Mouse (Mus musculus) G1E (cell line): ENCODE results near the gene Slx4ip. TPM values are rescaled to one million over a fixed set of nuclear protein-coding genes. Genes with fewer than 3 reads are reported as not detected.

Source experiments
- ATAC-seq: 2 replicates; pipeline ENCODE4 v1.8.0; 2016; ENCODE audit warnings: mild to moderate bottlenecking; ENCODE audit not compliant: insufficient number of reproducible peaks, poor library complexity, low FRiP score, severe bottlenecking; ENCODE audit errors: extremely low read depth
- DNase-seq: peaks from one replicate; pipeline ENCODE4 v3.0.0; 2012; ENCODE audit warnings: low spot score
- H3K27me3 ChIP-seq: 2 replicates; pipeline ENCODE4 v1.6.1; 2012; ENCODE audit warnings: mild to moderate bottlenecking, low read length, inconsistent platforms; ENCODE audit not compliant: insufficient read depth
- H3K36me3 ChIP-seq: replicated peaks from 2 replicates; pipeline ENCODE3; 2012; ENCODE audit warnings: mild to moderate bottlenecking, inconsistent platforms
- H3K4me1 ChIP-seq: 2 replicates; pipeline ENCODE4 v1.6.1; 2012; ENCODE audit warnings: low read depth, low read length, inconsistent platforms, mixed read lengths; ENCODE audit not compliant: insufficient read depth
- H3K4me3 ChIP-seq: 2 replicates; pipeline ENCODE4 v1.5.1; 2012; ENCODE audit warnings: low read depth, mild to moderate bottlenecking, inconsistent platforms, low read length, moderate library complexity, mixed read lengths
- H3K9me3 ChIP-seq: replicated peaks from 2 replicates; pipeline ENCODE4 v1.6.1; 2012; ENCODE audit warnings: inconsistent platforms
- CTCF ChIP-seq: IDR thresholded peaks from 2 replicates; pipeline ENCODE4 v1.5.1; 2012; ENCODE audit warnings: low read depth, low read length, inconsistent platforms, mixed read lengths
- GATA1 ChIP-seq: IDR thresholded peaks from 2 replicates; pipeline ENCODE4 v1.6.1; 2012; ENCODE audit warnings: borderline replicate concordance, low read length, inconsistent platforms, mixed read lengths
- GATA2 ChIP-seq: IDR thresholded peaks from 2 replicates; pipeline ENCODE4 v1.6.1; 2012; ENCODE audit warnings: low read depth, low read length, inconsistent platforms, borderline replicate concordance
- POLR2AphosphoS5 ChIP-seq: IDR thresholded peaks from 2 replicates; pipeline ENCODE4 v1.6.1; 2012; ENCODE audit warnings: low read depth, low read length, inconsistent platforms; ENCODE audit not compliant: insufficient replicate concordance
- TAL1 ChIP-seq: conservative IDR thresholded peaks from 2 replicates; pipeline ENCODE4 v1.6.1; 2012; ENCODE audit warnings: low read depth, low read length, inconsistent platforms, mixed read lengths
- polyA plus RNA-seq: library from polyadenylated mRNA; stranded (reverse); fragments of >175 nt; gene quantifications from 2 replicates; pipeline ENCODE4 v1.2.3, GENCODE M21; 2012
- total RNA-seq, 2 experiments: library from RNA; stranded (forward) in 1 of 2; stranded (reverse) in 1 of 2; fragments of 200-1000 nt in 1 of 2; fragments of >200 nt in 1 of 2; fragmentation: Nextera tagmentation in 1 of 2; gene quantifications; 2 replicates each; pipeline ENCODE4 v1.2.3; 2014 to 2017

The Slx4ip gene
- total and polyA plus RNA-seq, 3 experiments: 0.50 to 18.0 (median 9.8) TPM

- Histone ChIP-seq H3K36me3 (no peaks in the 10 kb centered on the region), H3K27me3 (0 out of 2 replicates have a peak, but pooled peaks cover 4% of the 10 kb centered on the region), H3K9me3 (peaks cover 48% of the 10 kb centered on the region), H3K4me3 (no peak overlapping the region), H3K4me1 (no peaks in the 10 kb centered on the region)
- ATAC-seq (no peak), DNase-seq (no peak)
- TF ChIP-seq TAL1: no peak
- no peak for TF ChIP-seq GATA1
- TF ChIP-seq CTCF: no peak
- no peak for TF ChIP-seq GATA2
- TF ChIP-seq POLR2AphosphoS5: no peak
Observed at GRCm38 (mm10) chr2:137116675-137117320, 225.8 kb downstream of the Slx4ip start.

GRCm38 (mm10) chr2:137117321-137117690, 226.3 kb downstream of the Slx4ip start:
- H3K9me3 ChIP-seq: peaks cover 48% of the 10 kb centered on the region
- no peak overlapping the region for H3K4me3 ChIP-seq
- H3K36me3 ChIP-seq: no peaks in the 10 kb centered on the region
- ATAC-seq (no peak), DNase-seq (no peak)
- H3K4me1 ChIP-seq: no peaks in the 10 kb centered on the region
- TF ChIP-seq GATA2: no peak
- TF ChIP-seq TAL1: no peak
- TF ChIP-seq GATA1: no peak
- no peak for TF ChIP-seq POLR2AphosphoS5
- TF ChIP-seq CTCF: no peak
- 0 out of 2 replicates have a peak, but pooled peaks cover 4% of the 10 kb centered on the region for H3K27me3 ChIP-seq

Other genes starting within 250 kb of the Slx4ip start
- gene Snap25, start 177.8 kb upstream of the Slx4ip start, total RNA-seq (2014; fragmentation: Nextera tagmentation): not detected in 2 replicates
- 0.06 and 0.11 TPM in 2 replicates for gene Snap25, start 177.8 kb upstream of the Slx4ip start, total RNA-seq (2017)
- not detected in 2 replicates for gene Snap25, start 177.8 kb upstream of the Slx4ip start, polyA plus RNA-seq
- gene AL731706.2, start 5.5 kb upstream of the Slx4ip start, total RNA-seq (2014; fragmentation: Nextera tagmentation): not detected in 2 replicates
- 16.1 and 18.0 TPM in 2 replicates for gene AL731706.2, start 5.5 kb upstream of the Slx4ip start, total RNA-seq (2017)
- not detected in 2 replicates for gene AL731706.2, start 5.5 kb upstream of the Slx4ip start, polyA plus RNA-seq
- gene AL731706.1, start 171 bp downstream of the Slx4ip start, total RNA-seq (2014; fragmentation: Nextera tagmentation): 4.7 TPM in 1 of 2 replicates, not detected in the other
- gene AL731706.1, start 171 bp downstream of the Slx4ip start, total RNA-seq (2017): 15.0 and 16.3 TPM in 2 replicates
- gene AL731706.1, start 171 bp downstream of the Slx4ip start, polyA plus RNA-seq: 1.0 and 1.6 TPM in 2 replicates
- 6.6 and 10.5 TPM in 2 replicates for gene Mkks, start 171 bp downstream of the Slx4ip start, total RNA-seq (2014; fragmentation: Nextera tagmentation)
- gene Mkks, start 171 bp downstream of the Slx4ip start, total RNA-seq (2017): 12.7 and 14.8 TPM in 2 replicates
- gene Mkks, start 171 bp downstream of the Slx4ip start, polyA plus RNA-seq: 0.13 and 0.17 TPM in 2 replicates
- gene Jag1, start 225.4 kb downstream of the Slx4ip start, total RNA-seq (2014; fragmentation: Nextera tagmentation): not detected in 2 replicates
- 0.06 TPM in 1 of 2 replicates, not detected in the other for gene Jag1, start 225.4 kb downstream of the Slx4ip start, total RNA-seq (2017)
- not detected in 2 replicates for gene Jag1, start 225.4 kb downstream of the Slx4ip start, polyA plus RNA-seq